ENCODE assay signal across 18 mouse cellular contexts in the genomic region with DNA sequence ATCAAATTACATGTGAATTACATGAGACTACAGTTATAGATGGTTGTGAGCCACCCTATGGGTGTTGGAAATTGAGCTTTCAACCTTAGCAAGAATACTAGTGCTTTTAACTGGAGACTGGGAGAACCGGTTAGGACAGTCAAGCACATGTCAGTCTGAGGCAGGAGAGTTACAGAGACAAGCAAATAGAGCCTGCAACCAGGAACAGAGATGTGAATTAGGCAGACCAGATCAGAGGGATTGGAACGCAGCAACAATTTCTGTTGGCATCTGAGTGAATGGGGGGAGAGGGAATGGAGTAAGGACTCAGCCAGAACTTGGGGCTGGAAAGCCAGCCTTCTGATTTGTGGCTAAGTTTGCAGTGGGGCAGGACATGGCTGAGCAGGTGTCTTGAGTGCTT. TPM values are rescaled to one million over a fixed set of nuclear protein-coding genes. Genes with fewer than 3 reads are reported as not detected.
DNase-seq lines count a peak whose midpoint lies in the region; ATAC-seq and TF ChIP-seq lines count a peak whose summit lies in the region.
"Had no signal": no experiment of that assay in that cellular context is flagged by ENCODE, and none has a peak within 500 bp of the region (broad histone marks: within the 10 kb centered on the region; RNA-seq: fewer than 3 reads in every experiment).

No protein-coding gene starts in this region.

- peaks cover 13% of the 10 kb centered on the region for H3K4me1 ChIP-seq in heart, adult 2 months (ENCODE audit: control insufficient read depth, insufficient read depth, low read length)
- peaks cover 29% of the 10 kb centered on the region for H3K4me1 ChIP-seq in lung, embryonic 16.5 days (replicated peaks; ENCODE audit: control insufficient read depth, insufficient read depth, low read length)
- H3K4me1 ChIP-seq in intestine, postnatal 0 days (replicated peaks; ENCODE audit: control insufficient read depth, insufficient read depth, low read length): peaks cover 6% of the 10 kb centered on the region; the same call in 1 of the 2 replicates
- H3K4me1 ChIP-seq: liver, embryonic 15.5 days had no signal

- intact Hi-C loops in heart, adult 2 months (cut with DNase I): no loop called here

- no peak for TF ChIP-seq EP300 in heart, adult 2 months (IDR thresholded peaks at IDR 0.05; ENCODE audit: insufficient read depth, low read depth, low read length)

- H3K4me3 ChIP-seq in heart, adult 2 months: no peak overlapping the region
- no peak overlapping the region for H3K4me3 ChIP-seq in lung, embryonic 16.5 days (ENCODE audit: low read length)
- H3K4me3 ChIP-seq in intestine, postnatal 0 days (ENCODE audit: low read depth, low read length): no peak overlapping the region
- H3K4me3 ChIP-seq: forebrain, embryonic 12.5 days; heart, embryonic 12.5 days; limb, embryonic 12.5 days; liver, embryonic 15.5 days had no signal

- DNase-seq in heart, adult 2 months: no peak
- no peak for DNase-seq in heart, postnatal 4 days
- DNase-seq in lung, postnatal 10 days: no peak
- no peak for DNase-seq in adrenal gland, adult (ENCODE audit: inconsistent age in 2 of 2, low spot score in 1 of 2)
- no peak for DNase-seq in adrenal gland, adult 8-10 months
- DNase-seq: adrenal gland, postnatal 25 days; cerebellum, adult 2 months; gastrocnemius, postnatal 36 days; kidney, postnatal 10 days; layer of hippocampus, adult 9-11 months; thymus, postnatal 25 days had no signal

- TF ChIP-seq POLR2A in heart, adult 2 months (IDR thresholded peaks at IDR 0.05; ENCODE audit: insufficient read depth, low read depth, low read length): no peak

- peak overlapping the region; percentile 9; the same call in 1 of the 2 replicates for H3K27ac ChIP-seq in heart, adult 2 months
- peak overlapping the region; percentile 53 for H3K27ac ChIP-seq in lung, embryonic 16.5 days (ENCODE audit: low read length)
- no peak overlapping the region for H3K27ac ChIP-seq in intestine, postnatal 0 days (ENCODE audit: low read depth, low read length)
- H3K27ac ChIP-seq: forebrain, embryonic 12.5 days; limb, embryonic 12.5 days; liver, embryonic 15.5 days had no signal

- WGBS in heart, adult 2 months: 58% methylated on average over 2 of the region's 2 CpGs
- 44% methylated on average over 2 of the region's 2 CpGs for WGBS in lung, embryonic 16.5 days
- 43% methylated on average over 2 of the region's 2 CpGs for WGBS in intestine, postnatal 0 days

- H3K4me2 ChIP-seq in lung, embryonic 16.5 days (ENCODE audit: low read depth, low read length): no peak overlapping the region
- H3K4me2 ChIP-seq in intestine, postnatal 0 days (replicated peaks; ENCODE audit: low read depth): no peak overlapping the region
- H3K4me2 ChIP-seq: forebrain, embryonic 12.5 days; heart, embryonic 12.5 days; limb, embryonic 12.5 days; liver, embryonic 15.5 days had no signal

- H3K36me3 ChIP-seq in heart, adult 2 months (ENCODE audit: control insufficient read depth, insufficient read depth, low read length): peaks cover 7% of the 10 kb centered on the region
- no peaks in the 10 kb centered on the region for H3K36me3 ChIP-seq in lung, embryonic 16.5 days (ENCODE audit: control insufficient read depth, insufficient read depth, low read length)
- no peaks in the 10 kb centered on the region for H3K36me3 ChIP-seq in intestine, postnatal 0 days (ENCODE audit: control insufficient read depth, insufficient read depth)
- H3K36me3 ChIP-seq: forebrain, embryonic 12.5 days; heart, embryonic 12.5 days; limb, embryonic 12.5 days; liver, embryonic 15.5 days had no signal

- no peak overlapping the region for H3K9ac ChIP-seq in heart, adult 2 months (ENCODE audit: low read depth, low read length)
- no peak overlapping the region for H3K9ac ChIP-seq in lung, embryonic 16.5 days (ENCODE audit: low read length)
- H3K9ac ChIP-seq in intestine, postnatal 0 days (ENCODE audit: low read depth, low read length): no peak overlapping the region
- H3K9ac ChIP-seq: forebrain, embryonic 12.5 days; heart, embryonic 12.5 days; limb, embryonic 12.5 days; liver, embryonic 15.5 days had no signal

- no peaks in the 10 kb centered on the region for H3K27me3 ChIP-seq in heart, adult 2 months (ENCODE audit: control insufficient read depth, insufficient read depth, low read length)
- H3K27me3 ChIP-seq in lung, embryonic 16.5 days (ENCODE audit: control insufficient read depth, insufficient read depth, low read depth, low read length): no peaks in the 10 kb centered on the region
- H3K27me3 ChIP-seq in intestine, postnatal 0 days (replicated peaks; ENCODE audit: control insufficient read depth, insufficient read depth, low read length): no peaks in the 10 kb centered on the region
- H3K27me3 ChIP-seq: forebrain, embryonic 12.5 days; heart, embryonic 12.5 days; limb, embryonic 12.5 days; liver, embryonic 15.5 days had no signal

- ATAC-seq in lung, embryonic 16.5 days (ENCODE audit: low read depth): peak; percentile 86
- ATAC-seq in intestine, postnatal 0 days: 0 out of 2 replicates have a peak, but pooled peaks have one; percentile 41
- ATAC-seq: midbrain, embryonic 16.5 days had no signal

- no peak for TF ChIP-seq CTCF in heart, adult 2 months (IDR thresholded peaks at IDR 0.05)
- TF ChIP-seq CTCF in intestine, postnatal 0 days (IDR thresholded peaks at IDR 0.05; ENCODE audit: low read depth): no peak

- peaks cover 6% of the 10 kb centered on the region; the same call in 1 of the 2 replicates for H3K79me2 ChIP-seq in heart, adult 2 months (replicated peaks; ENCODE audit: control insufficient read depth, insufficient read depth, low read length)

- no peaks in the 10 kb centered on the region for H3K9me3 ChIP-seq in lung, embryonic 16.5 days (ENCODE audit: control insufficient read depth, low read length)
- no peaks in the 10 kb centered on the region for H3K9me3 ChIP-seq in intestine, postnatal 0 days (ENCODE audit: control insufficient read depth)
- H3K9me3 ChIP-seq: forebrain, embryonic 12.5 days; heart, embryonic 12.5 days; limb, embryonic 12.5 days; liver, embryonic 15.5 days had no signal

RNA-seq across cellular contexts. Expression of a gene that starts 25.3 kb away (rescaled TPM):
- total RNA-seq in heart, adult 2 months (2021): 10 to 100 TPM; 39.0 to 46.4 TPM
- polyA plus RNA-seq in heart, adult 2 months (2012; rRNA removed): 16.2 and 19.3 TPM in 2 replicates
- 10 to 100 TPM; 70.0 to 72.5 TPM for total RNA-seq in heart, postnatal 4 days (2021)
- polyA plus RNA-seq in lung, embryonic 16.5 days (2015; fragmentation: Nextera tagmentation; extraction: Ambion mirVana): 24.8 and 30.3 TPM in 2 replicates
- 20.7 and 22.4 TPM in 2 replicates for polyA plus RNA-seq in intestine, postnatal 0 days (2015; fragmentation: Nextera tagmentation; extraction: Ambion mirVana)
- total RNA-seq in adrenal gland, adult 8-10 months (2022): 100 to 1,000 TPM; 108 to 187 (median 139) TPM
